Mouse (Mus musculus): Measurements from ENCODE around the gene Atg7.

DNA sequence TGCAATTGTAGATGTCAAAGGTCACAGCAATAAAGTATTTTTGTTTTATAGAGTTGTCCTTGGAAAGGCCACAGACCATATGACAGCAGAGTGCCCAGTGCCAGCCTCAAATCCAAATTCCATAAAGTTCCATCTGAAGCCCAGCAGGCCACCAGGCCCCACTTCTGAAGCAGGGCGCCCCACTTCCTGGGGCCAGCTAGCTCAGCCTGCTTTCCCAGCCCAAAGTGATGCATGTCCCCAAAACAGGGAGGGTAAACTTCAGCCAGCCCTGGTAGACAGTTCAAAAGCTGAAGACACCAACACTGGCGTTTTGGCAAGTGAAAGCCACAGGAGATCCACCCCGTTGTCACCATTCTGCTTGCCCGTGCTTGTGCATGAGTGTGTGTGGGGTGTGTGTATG is 169.9 kb downstream of the Atg7 start:
- TF ChIP-seq CTCF (IDR thresholded peaks at IDR 0.05; ENCODE audit: low read depth, low read length) (no peak), POLR2A (IDR thresholded peaks at IDR 0.05; ENCODE audit: extremely low read depth, insufficient read depth, low read length) (no peak)
